Mouse (Mus musculus): ENCODE results near the gene Prex1. TPM values are rescaled to one million over a fixed set of nuclear protein-coding genes. Genes with fewer than 3 reads are reported as not detected.

The Prex1 gene
- total and polyA plus RNA-seq, 2 experiments from 2014 or later: 4.0 to 6.2 TPM

DNA sequence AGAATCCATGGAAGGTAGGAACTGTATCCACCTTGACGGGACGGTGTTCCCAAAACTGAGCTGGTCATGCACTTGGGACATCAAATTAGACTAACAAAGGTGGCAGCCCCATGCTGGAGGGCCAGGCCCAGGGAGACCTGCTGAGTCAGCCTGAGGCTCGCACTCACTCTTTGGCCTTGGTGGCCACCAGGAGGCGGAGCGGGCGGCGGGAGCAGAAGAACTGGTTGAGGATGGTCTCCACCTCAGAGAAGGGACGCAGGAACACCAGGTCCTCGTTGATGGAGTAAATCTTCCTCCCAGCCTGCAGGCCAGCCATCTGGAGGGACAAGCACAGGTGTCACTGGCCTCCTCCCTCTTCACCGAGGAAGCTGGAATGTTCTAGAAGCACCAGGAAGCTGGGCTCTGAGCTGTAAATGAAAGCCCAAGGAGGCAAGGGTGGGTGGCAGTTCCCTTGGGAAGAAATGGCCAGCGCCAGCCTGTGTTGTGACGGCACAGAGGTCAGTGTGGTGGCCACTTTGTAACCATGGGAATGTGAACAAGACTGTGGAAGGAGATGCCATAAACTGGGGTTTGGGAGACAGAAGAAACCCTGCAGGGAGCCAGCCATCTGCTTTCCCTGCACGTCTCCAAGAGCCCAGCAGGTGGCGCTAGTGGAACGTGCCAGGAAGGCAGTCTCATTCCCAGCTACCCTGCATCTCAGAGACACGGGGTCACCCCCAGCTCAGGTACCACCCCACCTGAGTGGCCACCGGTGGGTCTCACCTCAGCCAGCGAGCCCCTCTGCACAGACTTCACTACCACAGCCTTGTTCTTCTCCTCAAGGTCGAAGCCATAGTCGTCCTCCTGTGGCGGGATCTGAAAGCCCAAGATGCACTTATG lies 121.4 kb downstream of the Prex1 start:
- Histone ChIP-seq H3K27me3 (ENCODE audit: control insufficient read depth, insufficient read depth, low read length) (no peaks in the 10 kb centered on the region), H3K9me3 (replicated peaks; ENCODE audit: control insufficient read depth, low read length) (no peaks in the 10 kb centered on the region), H3K9ac (replicated peaks; ENCODE audit: low read depth, low read length) (no peak overlapping the region), H3K4me2 (ENCODE audit: low read depth, low read length) (no peak overlapping the region), H3K4me3 (ENCODE audit: low read depth, low read length) (no peak overlapping the region), H3K4me1 (ENCODE audit: control insufficient read depth, insufficient read depth) (no peaks in the 10 kb centered on the region), H3K27ac (ENCODE audit: low read depth) (no peak overlapping the region), H3K36me3 (replicated peaks; ENCODE audit: control insufficient read depth, insufficient read depth, low read length) (peaks cover 11% of the 10 kb centered on the region; the same call in 1 of the 2 replicates)
- ATAC-seq (ENCODE audit: insufficient read depth, low read depth): peak; percentile 19; the same call in 1 of the 2 replicates
- WGBS: 44% methylated on average over 21 of the region's 21 CpGs
- peak; percentile 43 for DNase-seq (ENCODE audit: low spot score)
- peak; percentile 97 for TF ChIP-seq CTCF (IDR thresholded peaks at IDR 0.05; ENCODE audit: low read depth)
- TF ChIP-seq EP300 (IDR thresholded peaks at IDR 0.05; ENCODE audit: low read depth): no peak

- H3K27me3 ChIP-seq (ENCODE audit: control insufficient read depth, insufficient read depth, low read length): no peaks in the 10 kb centered on the region
- H3K4me2 ChIP-seq (ENCODE audit: low read depth, low read length): no peak overlapping the region
- peaks cover 36% of the 10 kb centered on the region for H3K36me3 ChIP-seq (replicated peaks; ENCODE audit: control insufficient read depth, insufficient read depth, low read length)
- no peak overlapping the region for H3K27ac ChIP-seq (ENCODE audit: low read depth)
- TF ChIP-seq CTCF (IDR thresholded peaks at IDR 0.05; ENCODE audit: low read depth) (peak; percentile 51), EP300 (IDR thresholded peaks at IDR 0.05; ENCODE audit: low read depth) (no peak)
- no peak overlapping the region for H3K9ac ChIP-seq (replicated peaks; ENCODE audit: low read depth, low read length)
- peak; percentile 64 for ATAC-seq (ENCODE audit: insufficient read depth, low read depth)
- WGBS: 69% methylated on average over 3 of the region's 3 CpGs
- no peaks in the 10 kb centered on the region for H3K9me3 ChIP-seq (replicated peaks; ENCODE audit: control insufficient read depth, low read length)
- DNase-seq (ENCODE audit: low spot score): peak; percentile 39
- H3K4me3 ChIP-seq (ENCODE audit: low read depth, low read length): no peak overlapping the region
- H3K4me1 ChIP-seq (ENCODE audit: control insufficient read depth, insufficient read depth): no peaks in the 10 kb centered on the region
Measured at GRCm38 (mm10) chr2:166584491-166584890, 129.1 kb downstream of the Prex1 start.

GRCm38 (mm10) chr2:166583292-166583691 lies 130.3 kb downstream of the Prex1 start:
- no peaks in the 10 kb centered on the region for H3K4me1 ChIP-seq (ENCODE audit: control insufficient read depth, insufficient read depth)
- no peak overlapping the region for H3K9ac ChIP-seq (replicated peaks; ENCODE audit: low read depth, low read length)
- H3K27me3 ChIP-seq (ENCODE audit: control insufficient read depth, insufficient read depth, low read length): no peaks in the 10 kb centered on the region
- no peak overlapping the region for H3K4me3 ChIP-seq (ENCODE audit: low read depth, low read length)
- no peak overlapping the region for H3K4me2 ChIP-seq (ENCODE audit: low read depth, low read length)
- H3K9me3 ChIP-seq (replicated peaks; ENCODE audit: control insufficient read depth, low read length): no peaks in the 10 kb centered on the region
- H3K36me3 ChIP-seq (replicated peaks; ENCODE audit: control insufficient read depth, insufficient read depth, low read length): peaks cover 30% of the 10 kb centered on the region
- ATAC-seq (ENCODE audit: insufficient read depth, low read depth) (no peak), DNase-seq (ENCODE audit: low spot score) (no peak)
- TF ChIP-seq EP300 (IDR thresholded peaks at IDR 0.05; ENCODE audit: low read depth) (no peak), CTCF (IDR thresholded peaks at IDR 0.05; ENCODE audit: low read depth) (0 out of 2 replicates have a peak, but pooled peaks have one; percentile 0)
- WGBS: 92% methylated on average over 5 of the region's 5 CpGs
- no peak overlapping the region for H3K27ac ChIP-seq (ENCODE audit: low read depth)

GRCm38 (mm10) chr2:166581881-166582583 lies 131.6 kb downstream of the Prex1 start:
- H3K4me3 ChIP-seq (ENCODE audit: low read depth, low read length): no peak overlapping the region
- no peak overlapping the region for H3K9ac ChIP-seq (replicated peaks; ENCODE audit: low read depth, low read length)
- ATAC-seq (ENCODE audit: insufficient read depth, low read depth) (no peak), DNase-seq (ENCODE audit: low spot score) (no peak)
- H3K4me1 ChIP-seq (ENCODE audit: control insufficient read depth, insufficient read depth): 0 out of 2 replicates have a peak, but pooled peaks cover 6% of the 10 kb centered on the region
- H3K27me3 ChIP-seq (ENCODE audit: control insufficient read depth, insufficient read depth, low read length): no peaks in the 10 kb centered on the region
- 88% methylated on average over 21 of the region's 21 CpGs for WGBS
- no peak overlapping the region for H3K27ac ChIP-seq (ENCODE audit: low read depth)
- peaks cover 30% of the 10 kb centered on the region for H3K36me3 ChIP-seq (replicated peaks; ENCODE audit: control insufficient read depth, insufficient read depth, low read length)
- TF ChIP-seq EP300 (IDR thresholded peaks at IDR 0.05; ENCODE audit: low read depth) (no peak), CTCF (IDR thresholded peaks at IDR 0.05; ENCODE audit: low read depth) (no peak)
- H3K9me3 ChIP-seq (replicated peaks; ENCODE audit: control insufficient read depth, low read length): no peaks in the 10 kb centered on the region
- no peak overlapping the region for H3K4me2 ChIP-seq (ENCODE audit: low read depth, low read length)

DNA sequence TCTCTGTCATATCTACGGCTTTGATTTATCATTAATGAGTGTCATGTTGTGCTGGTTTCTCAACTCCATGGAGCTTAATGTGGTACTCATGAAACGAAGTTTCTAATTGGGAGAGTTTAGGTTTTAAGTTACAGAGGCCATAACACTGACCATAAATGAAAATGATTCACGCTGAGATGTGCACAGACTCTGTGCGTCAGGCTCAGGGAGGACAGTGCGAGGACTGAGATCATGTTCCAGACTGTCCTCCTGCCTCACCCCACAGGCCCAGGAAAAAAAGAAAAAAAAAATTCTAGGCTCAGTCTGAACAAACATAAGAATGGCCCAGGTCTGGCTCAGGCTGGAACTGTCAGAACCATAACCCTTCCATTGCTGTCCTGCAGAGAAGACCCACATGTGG lies 133.8 kb downstream of the Prex1 start:
- H3K9ac ChIP-seq (replicated peaks; ENCODE audit: low read depth, low read length): no peak overlapping the region
- no peaks in the 10 kb centered on the region for H3K9me3 ChIP-seq (replicated peaks; ENCODE audit: control insufficient read depth, low read length)
- DNase-seq (ENCODE audit: low spot score) (no peak), ATAC-seq (ENCODE audit: insufficient read depth, low read depth) (no peak)
- no peak overlapping the region for H3K4me3 ChIP-seq (ENCODE audit: low read depth, low read length)
- H3K4me1 ChIP-seq (ENCODE audit: control insufficient read depth, insufficient read depth): 0 out of 2 replicates have a peak, but pooled peaks cover 6% of the 10 kb centered on the region
- 89% methylated on average over 5 of the region's 5 CpGs for WGBS
- no peak overlapping the region for H3K27ac ChIP-seq (ENCODE audit: low read depth)
- no peaks in the 10 kb centered on the region for H3K27me3 ChIP-seq (ENCODE audit: control insufficient read depth, insufficient read depth, low read length)
- H3K4me2 ChIP-seq (ENCODE audit: low read depth, low read length): no peak overlapping the region
- peaks cover 23% of the 10 kb centered on the region for H3K36me3 ChIP-seq (replicated peaks; ENCODE audit: control insufficient read depth, insufficient read depth, low read length)
- TF ChIP-seq CTCF (IDR thresholded peaks at IDR 0.05; ENCODE audit: low read depth): no peak
- TF ChIP-seq EP300 (IDR thresholded peaks at IDR 0.05; ENCODE audit: low read depth): no peak
